ENCODE assay signal across 9 mouse cellular contexts in the genomic region with DNA sequence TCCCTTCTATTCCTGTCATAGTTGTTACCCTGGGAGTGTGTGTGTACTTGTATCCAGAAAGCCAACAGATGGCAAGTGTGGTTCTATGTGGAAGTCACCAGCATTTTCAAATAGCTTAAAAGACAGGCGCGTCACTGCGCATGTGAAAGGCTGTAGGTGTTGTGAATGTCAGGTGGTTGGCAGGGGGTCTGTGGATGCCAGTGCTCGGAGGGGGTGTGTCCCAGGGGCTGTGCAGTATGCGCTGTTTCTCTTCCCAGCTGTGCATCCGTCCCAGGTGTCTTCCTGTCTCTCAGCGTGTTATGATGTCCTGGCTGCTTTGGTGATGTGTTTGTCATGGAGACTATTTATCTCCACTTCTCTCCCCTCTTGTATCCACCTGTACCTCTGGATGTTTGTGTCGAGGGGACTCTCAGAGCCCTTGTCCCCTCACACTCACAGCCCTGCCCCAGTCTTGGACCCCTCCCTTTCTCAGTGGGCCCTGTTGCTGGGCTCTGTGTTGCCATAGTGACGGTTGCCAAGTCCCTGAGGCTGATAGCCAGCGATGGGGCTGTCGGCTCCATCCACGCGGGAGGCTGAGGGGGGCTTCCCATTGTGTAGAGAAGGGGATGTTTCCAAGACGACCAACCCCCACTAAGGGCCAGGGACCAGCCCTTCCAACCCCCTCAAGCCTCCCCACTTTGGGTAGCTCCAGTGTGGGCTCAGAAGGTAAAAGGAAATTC. TPM values are rescaled to one million over a fixed set of nuclear protein-coding genes. Genes with fewer than 3 reads are reported as not detected.
DNase-seq lines count a peak whose midpoint lies in the region; ATAC-seq lines count a peak whose summit lies in the region.
"Had no signal": no experiment of that assay in that cellular context is flagged by ENCODE, and none has a peak within 500 bp of the region (broad histone marks: within the 10 kb centered on the region; RNA-seq: fewer than 3 reads in every experiment).

No protein-coding gene starts in this region.

- whole genome bisulfite sequencing in embryonic facial prominence, embryonic 11.5 days = 21% methylated on average over 14 of the region's 14 CpGs

- no peak overlapping the region for H3K4me3 ChIP-seq in embryonic facial prominence, embryonic 11.5 days (ENCODE audit: low read depth, low read length)
- H3K4me3 ChIP-seq: heart, embryonic 13.5 days had no signal

- H3K36me3 ChIP-seq in embryonic facial prominence, embryonic 11.5 days (replicated peaks; ENCODE audit: control insufficient read depth, insufficient read depth, low read depth, low read length) = no peaks in the 10 kb centered on the region; the same call in 1 of the 2 replicates

- no peak overlapping the region for H3K27ac ChIP-seq in embryonic facial prominence, embryonic 11.5 days (replicated peaks; ENCODE audit: low read depth, low read length)
- H3K27ac ChIP-seq: heart, embryonic 13.5 days had no signal

- H3K9me3 ChIP-seq in embryonic facial prominence, embryonic 11.5 days (replicated peaks; ENCODE audit: control insufficient read depth, low read length) = no peaks in the 10 kb centered on the region
- H3K9me3 ChIP-seq: heart, embryonic 13.5 days had no signal

- peaks cover 4% of the 10 kb centered on the region for H3K4me1 ChIP-seq in embryonic facial prominence, embryonic 11.5 days (ENCODE audit: control insufficient read depth, insufficient read depth, low read length)

- H3K27me3 ChIP-seq in embryonic facial prominence, embryonic 11.5 days (ENCODE audit: control insufficient read depth, insufficient read depth, low read length) = no peaks in the 10 kb centered on the region

- peak; percentile 56 for ATAC-seq in embryonic facial prominence, embryonic 11.5 days (replicated peaks; ENCODE audit: insufficient number of reproducible peaks, low FRiP score, low TSS enrichment, low read depth)
- ATAC-seq in CD4-positive, CD25-positive, alpha-beta regulatory T cell, adult 4 months = no peak

- peak; percentile 66 for DNase-seq in ES-CJ7 (ENCODE audit: low read depth, low spot score)
- peak; percentile 76 for DNase-seq in embryonic facial prominence, embryonic 11.5 days (ENCODE audit: low spot score)
- DNase-seq in layer of hippocampus, adult 18-20 months (ENCODE audit: low spot score in 2 of 2) = peak; percentile 82 to 87
- DNase-seq in neural tube, embryonic 10.5 days (ENCODE audit: extremely low spot score, low spot score) = peak; percentile 86
- no peak for DNase-seq in urinary bladder, adult 18-20 months (ENCODE audit: low spot score in 2 of 2)
- DNase-seq in cerebellum, adult 9-10 months = no peak
- DNase-seq in kidney, adult 8-10 months = no peak

- no peak overlapping the region; the same call in 1 of the 2 replicates for H3K9ac ChIP-seq in embryonic facial prominence, embryonic 11.5 days (replicated peaks; ENCODE audit: low read length)
- H3K9ac ChIP-seq: heart, embryonic 13.5 days had no signal

- no peak overlapping the region for H3K4me2 ChIP-seq in embryonic facial prominence, embryonic 11.5 days (ENCODE audit: low read depth, low read length)
- H3K4me2 ChIP-seq: heart, embryonic 13.5 days had no signal

RNA-seq across cellular contexts. Expression of a gene that starts 3.9 kb away (rescaled TPM):
- 1.5 and 2.1 TPM in 2 replicates for polyA plus RNA-seq in embryonic facial prominence, embryonic 11.5 days (2014; fragmentation: Nextera tagmentation; extraction: Ambion mirVana)
- total RNA-seq in layer of hippocampus, adult 18-20 months (2021) = 1 to 10 TPM; 3.9 to 4.3 TPM
- polyA plus RNA-seq in CD4-positive, CD25-positive, alpha-beta regulatory T cell, adult 4 months (2017; shearing (Covaris generic)) = under 1 TPM in 1 of 2 experiments, not detected in 1; 0.09 TPM

RNA-seq across cellular contexts. Expression of a gene that starts 7.2 kb away (rescaled TPM):
- 11.2 and 11.3 TPM in 2 replicates for polyA plus RNA-seq in embryonic facial prominence, embryonic 11.5 days (2014; fragmentation: Nextera tagmentation; extraction: Ambion mirVana)
- total RNA-seq in layer of hippocampus, adult 18-20 months (2021) = 100 to 1,000 TPM; 126 to 137 TPM
- under 1 TPM; 0.27 to 0.37 TPM for polyA plus RNA-seq in CD4-positive, CD25-positive, alpha-beta regulatory T cell, adult 4 months (2017; shearing (Covaris generic))

RNA-seq across cellular contexts. Expression of a gene that starts 27.3 kb away (rescaled TPM):
- 40.2 and 40.9 TPM in 2 replicates for polyA plus RNA-seq in embryonic facial prominence, embryonic 11.5 days (2014; fragmentation: Nextera tagmentation; extraction: Ambion mirVana)
- 10 to 100 TPM; 14.3 to 14.8 TPM for total RNA-seq in layer of hippocampus, adult 18-20 months (2021)
- 10 to 100 TPM; 23.0 to 31.9 TPM for polyA plus RNA-seq in CD4-positive, CD25-positive, alpha-beta regulatory T cell, adult 4 months (2017; shearing (Covaris generic))

RNA-seq across cellular contexts. Expression of a gene that starts 27.4 kb away (rescaled TPM):
- polyA plus RNA-seq in embryonic facial prominence, embryonic 11.5 days (2014; fragmentation: Nextera tagmentation; extraction: Ambion mirVana) = 200 and 215 TPM in 2 replicates
- 10 to 100 TPM; 25.5 to 26.9 TPM for total RNA-seq in layer of hippocampus, adult 18-20 months (2021)
- polyA plus RNA-seq in CD4-positive, CD25-positive, alpha-beta regulatory T cell, adult 4 months (2017; shearing (Covaris generic)) = 100 to 1,000 TPM; 307 to 416 TPM

RNA-seq across cellular contexts. Expression of a gene that starts 53.0 kb away (rescaled TPM):
- polyA plus RNA-seq in embryonic facial prominence, embryonic 11.5 days (2014; fragmentation: Nextera tagmentation; extraction: Ambion mirVana) = 5.2 and 6.0 TPM in 2 replicates
- total RNA-seq in layer of hippocampus, adult 18-20 months (2021) = 100 to 1,000 TPM; 402 to 407 TPM
- not detected for polyA plus RNA-seq in CD4-positive, CD25-positive, alpha-beta regulatory T cell, adult 4 months (2017; shearing (Covaris generic))

Comparison
In these comparisons a context has a peak if more than half of its experiments do, and no peak if none do; other contexts are left out.
1. DNase-seq: peak in ES-CJ7 (single experiment), embryonic facial prominence, embryonic 11.5 days (single experiment), layer of hippocampus, adult 18-20 months (2 of 2) and neural tube, embryonic 10.5 days (single experiment); none in urinary bladder, adult 18-20 months (0 of 2), cerebellum, adult 9-10 months (single experiment) and kidney, adult 8-10 months (0 of 2).